Mouse (Mus musculus) megakaryocyte, embryonic 14.5 days (primary cell): ENCODE results near the gene Fhdc1. TPM values are rescaled to one million over a fixed set of nuclear protein-coding genes. Genes with fewer than 3 reads are reported as not detected.

Experiments
- H3K27me3 ChIP-seq: replicated peaks from 2 replicates; pipeline ENCODE3; 2012; ENCODE audit warnings: inconsistent platforms
- H3K36me3 ChIP-seq: replicated peaks from 2 replicates; pipeline ENCODE3; 2012; ENCODE audit warnings: low read length, inconsistent platforms, mixed read lengths
- H3K4me1 ChIP-seq: 2 replicates; pipeline ENCODE4 v1.6.1; 2012; ENCODE audit warnings: inconsistent platforms
- H3K4me3 ChIP-seq: replicated peaks from 2 replicates; pipeline ENCODE3; 2012; ENCODE audit warnings: moderate library complexity, mild to moderate bottlenecking, inconsistent platforms
- H3K9me3 ChIP-seq: 2 replicates; pipeline ENCODE4 v1.6.1; 2012; ENCODE audit warnings: inconsistent platforms
- FLI1 ChIP-seq: IDR thresholded peaks from 2 replicates; pipeline ENCODE4 v1.6.1; 2012; ENCODE audit warnings: low read length, inconsistent platforms, mixed read lengths
- GATA1 ChIP-seq: IDR thresholded peaks from 3 replicates; pipeline ENCODE4 v1.6.1; 2012; ENCODE audit warnings: mixed read lengths, low read length, inconsistent platforms, borderline replicate concordance
- polyA plus RNA-seq: library from polyadenylated mRNA; stranded (reverse); fragments of >175 nt; gene quantifications from 2 replicates; pipeline ENCODE4 v1.2.3, GENCODE M21; 2012; ENCODE audit warnings: low replicate concordance; ENCODE audit not compliant: insufficient read depth

The Fhdc1 gene
- polyA plus RNA-seq, 1 experiment: 0.92 TPM

GRCm38 (mm10) chr3:84460499-84460898 lies 19.7 kb downstream of the Fhdc1 start:
- H3K9me3 ChIP-seq: no peaks in the 10 kb centered on the region
- H3K27me3 ChIP-seq: peaks cover 43% of the 10 kb centered on the region
- H3K36me3 ChIP-seq: no peaks in the 10 kb centered on the region
- H3K4me1 ChIP-seq: peaks cover 38% of the 10 kb centered on the region
- no peak for TF ChIP-seq GATA1
- TF ChIP-seq FLI1: no peak
- peak overlapping the region; percentile 74 for H3K4me3 ChIP-seq

- Histone ChIP-seq H3K27me3 (peaks cover 46% of the 10 kb centered on the region), H3K4me3 (no peak overlapping the region), H3K36me3 (no peaks in the 10 kb centered on the region), H3K9me3 (no peaks in the 10 kb centered on the region), H3K4me1 (peaks cover 28% of the 10 kb centered on the region)
- no peak for TF ChIP-seq FLI1
- TF ChIP-seq GATA1: no peak
Measured at GRCm38 (mm10) chr3:84455733-84456417, 24.4 kb downstream of the Fhdc1 start.

- no peak overlapping the region for H3K4me3 ChIP-seq
- no peak for TF ChIP-seq FLI1
- no peak for TF ChIP-seq GATA1
- H3K27me3 ChIP-seq: peaks cover 66% of the 10 kb centered on the region
- peaks cover under 1% of the 10 kb centered on the region for H3K4me1 ChIP-seq
- no peaks in the 10 kb centered on the region for H3K36me3 ChIP-seq
- H3K9me3 ChIP-seq: no peaks in the 10 kb centered on the region
Measured at GRCm38 (mm10) chr3:84450651-84451050, 29.6 kb downstream of the Fhdc1 start.

GRCm38 (mm10) chr3:84449015-84449414 lies 31.2 kb downstream of the Fhdc1 start:
- H3K36me3 ChIP-seq: no peaks in the 10 kb centered on the region
- peaks cover 76% of the 10 kb centered on the region for H3K27me3 ChIP-seq

GRCm38 (mm10) chr3:84447803-84448202 lies 32.4 kb downstream of the Fhdc1 start:
- H3K9me3 ChIP-seq: no peaks in the 10 kb centered on the region
- TF ChIP-seq FLI1 (no peak), GATA1 (no peak)
- H3K27me3 ChIP-seq: peaks cover 77% of the 10 kb centered on the region
- H3K36me3 ChIP-seq: no peaks in the 10 kb centered on the region
- no peak overlapping the region for H3K4me3 ChIP-seq
- H3K4me1 ChIP-seq: peaks cover 4% of the 10 kb centered on the region; the same call in 1 of the 2 replicates

More at GRCm38 (mm10) chr3:84449015-84449414, 31.2 kb downstream of the Fhdc1 start:
- Histone ChIP-seq H3K9me3 (no peaks in the 10 kb centered on the region), H3K4me1 (peaks cover 4% of the 10 kb centered on the region; the same call in 1 of the 2 replicates), H3K4me3 (no peak overlapping the region)
- TF ChIP-seq FLI1 (no peak), GATA1 (no peak)

GRCm38 (mm10) chr3:84445838-84446237 lies 34.4 kb downstream of the Fhdc1 start:
- Histone ChIP-seq H3K4me3 (no peak overlapping the region), H3K36me3 (no peaks in the 10 kb centered on the region), H3K4me1 (peaks cover 4% of the 10 kb centered on the region; the same call in 1 of the 2 replicates), H3K9me3 (no peaks in the 10 kb centered on the region), H3K27me3 (peaks cover 82% of the 10 kb centered on the region)
- TF ChIP-seq FLI1 (no peak), GATA1 (no peak)

GRCm38 (mm10) chr3:84442890-84443289 lies 37.3 kb downstream of the Fhdc1 start:
- TF ChIP-seq FLI1 (no peak), GATA1 (no peak)
- no peaks in the 10 kb centered on the region for H3K36me3 ChIP-seq
- no peaks in the 10 kb centered on the region for H3K9me3 ChIP-seq
- no peak overlapping the region for H3K4me3 ChIP-seq
- peaks cover 4% of the 10 kb centered on the region for H3K4me1 ChIP-seq
- H3K27me3 ChIP-seq: peaks cover 88% of the 10 kb centered on the region

- H3K27me3 ChIP-seq: peaks cover 89% of the 10 kb centered on the region
- H3K9me3 ChIP-seq: no peaks in the 10 kb centered on the region
- H3K4me1 ChIP-seq: peaks cover 6% of the 10 kb centered on the region; the same call in 1 of the 2 replicates
- no peaks in the 10 kb centered on the region for H3K36me3 ChIP-seq
- no peak overlapping the region for H3K4me3 ChIP-seq
- TF ChIP-seq GATA1 (no peak), FLI1 (no peak)
Measured at GRCm38 (mm10) chr3:84439431-84440210, 40.6 kb downstream of the Fhdc1 start.

GRCm38 (mm10) chr3:84438840-84439239 lies 41.4 kb downstream of the Fhdc1 start:
- H3K9me3 ChIP-seq: no peaks in the 10 kb centered on the region
- H3K4me3 ChIP-seq: no peak overlapping the region
- no peak for TF ChIP-seq FLI1
- no peak for TF ChIP-seq GATA1
- H3K4me1 ChIP-seq: peaks cover 6% of the 10 kb centered on the region; the same call in 1 of the 2 replicates
- H3K27me3 ChIP-seq: peaks cover 90% of the 10 kb centered on the region
- H3K36me3 ChIP-seq: no peaks in the 10 kb centered on the region

- Histone ChIP-seq H3K9me3 (no peaks in the 10 kb centered on the region), H3K36me3 (no peaks in the 10 kb centered on the region), H3K4me1 (peaks cover 6% of the 10 kb centered on the region; the same call in 1 of the 2 replicates), H3K27me3 (peaks cover 90% of the 10 kb centered on the region), H3K4me3 (no peak overlapping the region)
- TF ChIP-seq FLI1 (no peak), GATA1 (no peak)
Measured at GRCm38 (mm10) chr3:84438118-84438517, 42.1 kb downstream of the Fhdc1 start.
